Mouse (Mus musculus) frontal cortex, postnatal 14 days (tissue): ENCODE measurements around the gene Pros1.

Experiments used
- DNase-seq, 2 experiments: peaks; one replicate each; pipeline ENCODE4 v3.0.0; 2022; ENCODE audit warnings: low spot score in 2 of 2

The Pros1 gene

DNA sequence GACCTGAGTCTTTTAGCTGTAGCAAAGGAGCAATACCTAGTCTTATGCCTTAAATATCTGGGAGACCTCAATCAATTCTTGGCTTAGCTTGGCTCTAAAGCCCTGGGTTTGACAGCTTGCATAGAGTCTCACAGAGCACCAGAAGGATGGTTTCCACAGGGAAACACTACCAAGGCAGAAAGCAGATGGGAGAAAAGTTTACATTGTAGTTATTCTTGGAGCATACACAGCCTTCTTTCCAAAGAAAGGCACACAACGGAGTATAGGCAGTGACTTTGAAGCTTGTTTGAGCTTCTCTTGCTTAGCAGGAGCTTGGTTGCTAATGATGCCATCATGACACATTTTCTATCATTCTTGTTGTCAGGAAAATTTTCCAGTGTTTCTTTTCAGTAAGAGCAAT is 6.0 kb downstream of the Pros1 start:
- DNase-seq, result no peak

GRCm38 (mm10) chr16:62861455-62861854 is 7.3 kb downstream of the Pros1 start:
- DNase-seq, result no peak

GRCm38 (mm10) chr16:62872688-62873117 is 18.6 kb downstream of the Pros1 start:
- no peak for DNase-seq

DNA sequence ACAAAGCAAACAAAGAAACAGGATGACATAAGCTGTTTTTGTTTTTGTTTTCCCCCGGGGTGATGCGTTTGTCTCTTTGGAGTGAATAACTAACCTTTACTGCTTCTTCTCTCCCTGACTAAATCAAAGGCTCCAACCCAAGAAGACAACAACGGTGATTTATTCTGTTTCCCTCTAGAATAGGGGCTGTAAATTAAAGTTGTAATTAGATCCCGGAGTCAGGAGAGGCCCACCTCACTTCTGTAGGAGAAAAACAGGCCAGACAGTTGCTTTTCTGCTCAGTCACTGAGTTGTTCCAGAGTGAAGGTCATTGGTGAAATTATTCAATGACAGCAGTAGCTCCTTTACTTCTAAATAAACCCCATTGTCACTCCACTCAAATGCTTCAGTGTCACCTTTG is 19.1 kb downstream of the Pros1 start:
- no peak for DNase-seq

DNA sequence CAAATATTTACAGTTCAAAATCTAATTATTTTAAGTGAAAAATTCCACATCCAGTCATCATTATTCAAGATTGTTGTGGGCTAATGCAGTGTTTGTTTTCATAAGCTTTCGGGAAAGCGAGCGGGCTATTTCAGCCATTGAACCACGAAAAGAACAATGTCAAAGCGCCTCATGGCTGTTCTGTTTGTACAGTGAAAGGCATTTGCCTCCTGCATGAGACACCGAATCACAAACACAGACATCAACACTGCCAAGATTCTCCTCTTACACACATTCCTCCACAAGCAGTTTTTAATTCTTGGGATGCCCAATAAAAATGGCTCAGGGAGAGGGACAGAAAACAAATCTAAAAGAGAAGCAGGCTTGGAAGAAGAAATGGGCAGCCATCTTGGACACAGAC is 20.0 kb downstream of the Pros1 start:
- DNase-seq, result no peak

- no peak for DNase-seq
These were observed 41.7 kb downstream of the Pros1 start for GRCm38 (mm10) chr16:62895824-62896223.

GRCm38 (mm10) chr16:62911364-62911763 is 57.3 kb downstream of the Pros1 start:
- no peak for DNase-seq

- DNase-seq, result no peak
These were observed 58.1 kb downstream of the Pros1 start for GRCm38 (mm10) chr16:62912246-62912645.

GRCm38 (mm10) chr16:62915530-62915929 is 61.4 kb downstream of the Pros1 start:
- DNase-seq, result no peak

DNA sequence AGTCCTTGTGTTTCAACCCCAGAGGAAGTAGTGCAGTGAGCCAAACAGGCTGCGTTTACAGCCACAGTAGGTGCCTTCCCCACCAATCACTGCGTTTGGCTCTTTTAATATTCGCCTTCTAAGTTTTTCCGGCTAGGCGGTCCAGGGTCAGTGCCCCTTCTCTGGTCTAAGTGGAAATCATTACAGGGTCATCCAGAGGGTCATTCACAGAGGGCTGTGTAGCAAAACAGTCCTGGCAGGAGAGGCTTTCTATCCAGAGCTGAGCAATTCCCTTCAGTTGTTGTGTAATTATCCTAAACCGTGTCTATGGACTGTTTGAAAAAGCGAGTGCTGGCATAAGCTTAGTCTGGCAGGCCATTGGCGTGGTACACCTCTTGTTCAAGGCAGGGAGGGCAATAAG is 68.1 kb downstream of the Pros1 start:
- DNase-seq, result no peak

DNA sequence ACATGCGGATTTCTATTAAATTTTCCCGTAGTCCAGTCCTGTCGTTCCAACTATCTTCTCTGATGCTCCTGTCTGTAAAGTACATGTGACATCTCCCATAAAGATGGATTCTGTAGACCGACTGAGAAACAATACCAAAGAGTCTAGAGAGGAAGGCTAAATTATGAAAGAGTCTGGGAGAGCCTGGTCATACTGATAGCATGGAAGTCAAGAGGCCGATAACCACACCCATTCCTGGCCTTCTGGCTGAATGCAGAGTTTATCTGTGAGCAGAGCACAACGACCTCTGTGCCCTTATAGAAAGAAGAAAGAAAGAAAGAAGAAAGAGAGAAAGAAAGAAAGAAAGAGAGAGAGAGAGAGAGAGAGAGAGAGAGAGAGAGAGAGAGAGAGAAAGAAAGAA is 77.2 kb downstream of the Pros1 start:
- no peak for DNase-seq

- DNase-seq, result no peak
These were observed 82.2 kb downstream of the Pros1 start for GRCm38 (mm10) chr16:62936316-62936715.

GRCm38 (mm10) chr16:62940388-62941003 is 86.4 kb downstream of the Pros1 start:
- peak; percentile 15 to 55 for DNase-seq

- no peak for DNase-seq
These were observed 87.7 kb downstream of the Pros1 start for GRCm38 (mm10) chr16:62941763-62942162.

GRCm38 (mm10) chr16:62942418-62943410 is 88.6 kb downstream of the Pros1 start:
- no peak for DNase-seq

DNA sequence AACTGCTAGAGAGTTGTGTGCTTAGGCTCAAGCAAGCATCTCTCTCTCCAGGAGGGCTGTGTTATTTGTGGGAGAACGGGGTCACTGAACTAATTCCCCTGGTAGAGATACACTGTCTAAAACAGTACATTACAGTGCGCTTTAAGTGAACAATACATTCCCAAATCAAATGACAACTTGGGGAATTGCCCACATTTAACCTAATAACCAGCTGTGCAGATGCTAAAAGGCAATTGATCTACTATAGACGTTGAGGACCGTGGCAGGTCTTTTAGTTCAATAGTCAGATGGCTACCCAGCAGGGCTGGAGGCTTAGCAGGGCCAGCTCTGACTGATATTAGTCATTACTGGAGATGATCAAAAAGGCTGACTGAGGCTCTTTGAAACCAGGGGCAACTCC is 104.4 kb downstream of the Pros1 start:
- no peak for DNase-seq

DNA sequence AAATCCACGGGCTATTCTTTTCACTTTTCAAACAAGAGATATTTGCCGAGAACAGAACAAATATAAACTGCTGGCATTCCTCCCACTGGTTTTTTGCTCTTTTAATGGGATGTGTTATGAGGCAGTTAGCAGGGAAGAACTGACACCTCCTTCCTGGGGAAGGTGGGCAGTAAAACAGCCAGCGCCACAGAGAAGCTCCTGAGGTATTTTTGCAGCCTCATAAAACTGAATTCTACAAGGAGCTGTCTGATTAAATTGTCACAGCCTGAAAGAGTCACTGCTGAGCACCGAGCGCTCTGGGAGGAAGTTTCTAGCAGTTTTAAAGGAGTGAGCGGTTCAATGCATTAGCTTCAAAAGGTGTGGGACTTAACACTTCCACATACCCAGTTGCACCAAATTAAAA is 110.3 kb downstream of the Pros1 start:
- DNase-seq, result no peak

GRCm38 (mm10) chr16:62971673-62972332 is 117.7 kb downstream of the Pros1 start:
- no peak for DNase-seq

- DNase-seq, result peak in 1 of 2 experiments; percentile 6
These were observed 120.8 kb downstream of the Pros1 start for GRCm38 (mm10) chr16:62974926-62975325.
